Mouse (Mus musculus): ENCODE measurements around the gene Gbp8. TPM values are rescaled to one million over a fixed set of nuclear protein-coding genes. Genes with fewer than 3 reads are reported as not detected.

Gbp8 gene
- polyA plus RNA-seq, 1 experiment, result 2.7 TPM

GRCm38 (mm10) chr5:105032362-105032761 is 107.0 kb downstream of the Gbp8 start:
- Histone ChIP-seq H3K27me3 (ENCODE audit: control insufficient read depth, insufficient read depth, low read length) (no peaks in the 10 kb centered on the region), H3K4me3 (ENCODE audit: low read depth, low read length) (no peak overlapping the region), H3K27ac (ENCODE audit: insufficient read depth, low read depth, low read length) (no peak overlapping the region), H3K36me3 (ENCODE audit: control insufficient read depth, insufficient read depth, low read length) (no peaks in the 10 kb centered on the region), H3K4me1 (ENCODE audit: control insufficient read depth, insufficient read depth, insufficient read length, low read length) (no peaks in the 10 kb centered on the region)
- no peak for TF ChIP-seq CTCF (IDR thresholded peaks at IDR 0.05; ENCODE audit: extremely low read depth, insufficient read length, insufficient replicate concordance, low read depth, low read length)
- no peak for TF ChIP-seq POLR2A (IDR thresholded peaks at IDR 0.05; ENCODE audit: low read depth, low read length)
- WGBS, result 72% methylated on average over 2 of the region's 2 CpGs

- Histone ChIP-seq H3K4me1 (ENCODE audit: control insufficient read depth, insufficient read depth, insufficient read length, low read length) (no peaks in the 10 kb centered on the region), H3K4me3 (ENCODE audit: low read depth, low read length) (no peak overlapping the region), H3K36me3 (ENCODE audit: control insufficient read depth, insufficient read depth, low read length) (0 out of 2 replicates have a peak, but pooled peaks cover 1% of the 10 kb centered on the region), H3K27me3 (ENCODE audit: control insufficient read depth, insufficient read depth, low read length) (no peaks in the 10 kb centered on the region), H3K27ac (ENCODE audit: insufficient read depth, low read depth, low read length) (no peak overlapping the region)
- 70% methylated on average over 1 of the region's 1 CpGs for WGBS
- TF ChIP-seq POLR2A (IDR thresholded peaks at IDR 0.05; ENCODE audit: low read depth, low read length) (no peak), CTCF (IDR thresholded peaks at IDR 0.05; ENCODE audit: extremely low read depth, insufficient read length, insufficient replicate concordance, low read depth, low read length) (no peak)
Observed at GRCm38 (mm10) chr5:105012551-105012950, 126.8 kb downstream of the Gbp8 start.

GRCm38 (mm10) chr5:105011570-105011969 is 127.8 kb downstream of the Gbp8 start:
- no peak overlapping the region for H3K4me3 ChIP-seq (ENCODE audit: low read depth, low read length)
- WGBS, result 80% methylated on average over 4 of the region's 4 CpGs
- no peaks in the 10 kb centered on the region for H3K4me1 ChIP-seq (ENCODE audit: control insufficient read depth, insufficient read depth, insufficient read length, low read length)
- no peaks in the 10 kb centered on the region for H3K27me3 ChIP-seq (ENCODE audit: control insufficient read depth, insufficient read depth, low read length)
- 0 out of 2 replicates have a peak, but pooled peaks cover 1% of the 10 kb centered on the region for H3K36me3 ChIP-seq (ENCODE audit: control insufficient read depth, insufficient read depth, low read length)
- TF ChIP-seq CTCF (IDR thresholded peaks at IDR 0.05; ENCODE audit: extremely low read depth, insufficient read length, insufficient replicate concordance, low read depth, low read length) (no peak), POLR2A (IDR thresholded peaks at IDR 0.05; ENCODE audit: low read depth, low read length) (no peak)
- H3K27ac ChIP-seq (ENCODE audit: insufficient read depth, low read depth, low read length), result no peak overlapping the region

- H3K27me3 ChIP-seq (ENCODE audit: control insufficient read depth, insufficient read depth, low read length), result no peaks in the 10 kb centered on the region
- 0 out of 2 replicates have a peak, but pooled peaks cover 1% of the 10 kb centered on the region for H3K36me3 ChIP-seq (ENCODE audit: control insufficient read depth, insufficient read depth, low read length)
- no peak overlapping the region for H3K4me3 ChIP-seq (ENCODE audit: low read depth, low read length)
- no peak overlapping the region for H3K27ac ChIP-seq (ENCODE audit: insufficient read depth, low read depth, low read length)
- no peak for TF ChIP-seq CTCF (IDR thresholded peaks at IDR 0.05; ENCODE audit: extremely low read depth, insufficient read length, insufficient replicate concordance, low read depth, low read length)
- TF ChIP-seq POLR2A (IDR thresholded peaks at IDR 0.05; ENCODE audit: low read depth, low read length), result no peak
- no peaks in the 10 kb centered on the region for H3K4me1 ChIP-seq (ENCODE audit: control insufficient read depth, insufficient read depth, insufficient read length, low read length)
Observed at GRCm38 (mm10) chr5:105010376-105010775, 129.0 kb downstream of the Gbp8 start.

GRCm38 (mm10) chr5:104989411-104989810 is 149.9 kb downstream of the Gbp8 start:
- WGBS, result 82% methylated on average over 2 of the region's 2 CpGs
- no peak for TF ChIP-seq CTCF (IDR thresholded peaks at IDR 0.05; ENCODE audit: extremely low read depth, insufficient read length, insufficient replicate concordance, low read depth, low read length)
- no peak for TF ChIP-seq POLR2A (IDR thresholded peaks at IDR 0.05; ENCODE audit: low read depth, low read length)

GRCm38 (mm10) chr5:104988000-104988399 is 151.3 kb downstream of the Gbp8 start:
- Histone ChIP-seq H3K27ac (ENCODE audit: insufficient read depth, low read depth, low read length) (0 out of 2 replicates have a peak overlapping the region, but pooled peaks have one; percentile 1), H3K36me3 (ENCODE audit: control insufficient read depth, insufficient read depth, low read length) (no peaks in the 10 kb centered on the region), H3K4me1 (ENCODE audit: control insufficient read depth, insufficient read depth, insufficient read length, low read length) (no peaks in the 10 kb centered on the region), H3K4me3 (ENCODE audit: low read depth, low read length) (no peak overlapping the region), H3K27me3 (ENCODE audit: control insufficient read depth, insufficient read depth, low read length) (no peaks in the 10 kb centered on the region)
- WGBS, result 48% methylated on average over 2 of the region's 2 CpGs
- TF ChIP-seq POLR2A (IDR thresholded peaks at IDR 0.05; ENCODE audit: low read depth, low read length) (no peak), CTCF (IDR thresholded peaks at IDR 0.05; ENCODE audit: extremely low read depth, insufficient read length, insufficient replicate concordance, low read depth, low read length) (no peak)

More at GRCm38 (mm10) chr5:104989411-104989810, 149.9 kb downstream of the Gbp8 start:
- no peaks in the 10 kb centered on the region for H3K36me3 ChIP-seq (ENCODE audit: control insufficient read depth, insufficient read depth, low read length)
- H3K27ac ChIP-seq (ENCODE audit: insufficient read depth, low read depth, low read length), result no peak overlapping the region
- H3K27me3 ChIP-seq (ENCODE audit: control insufficient read depth, insufficient read depth, low read length), result no peaks in the 10 kb centered on the region
- no peaks in the 10 kb centered on the region for H3K4me1 ChIP-seq (ENCODE audit: control insufficient read depth, insufficient read depth, insufficient read length, low read length)
- H3K4me3 ChIP-seq (ENCODE audit: low read depth, low read length), result no peak overlapping the region

GRCm38 (mm10) chr5:104986706-104987105 is 152.6 kb downstream of the Gbp8 start:
- no peak for TF ChIP-seq POLR2A (IDR thresholded peaks at IDR 0.05; ENCODE audit: low read depth, low read length)
- TF ChIP-seq CTCF (IDR thresholded peaks at IDR 0.05; ENCODE audit: extremely low read depth, insufficient read length, insufficient replicate concordance, low read depth, low read length), result no peak
- Histone ChIP-seq H3K4me1 (ENCODE audit: control insufficient read depth, insufficient read depth, insufficient read length, low read length) (no peaks in the 10 kb centered on the region), H3K27me3 (ENCODE audit: control insufficient read depth, insufficient read depth, low read length) (no peaks in the 10 kb centered on the region), H3K36me3 (ENCODE audit: control insufficient read depth, insufficient read depth, low read length) (no peaks in the 10 kb centered on the region), H3K27ac (ENCODE audit: insufficient read depth, low read depth, low read length) (no peak overlapping the region), H3K4me3 (ENCODE audit: low read depth, low read length) (no peak overlapping the region)
- WGBS, result 37% methylated on average over 1 of the region's 1 CpGs

All from small intestine, adult 2 months (tissue).